In genomic region chr17:56727659-56728058, GRCm38 (mm10) we compare ENCODE assay signal across 9 mouse cellular contexts. TPM values are rescaled to one million over a fixed set of nuclear protein-coding genes. Genes with fewer than 3 reads are reported as not detected.
DNase-seq lines count a peak whose midpoint lies in the region; ATAC-seq and TF ChIP-seq lines count a peak whose summit lies in the region.
"Had no signal": no experiment of that assay in that cellular context is flagged by ENCODE, and none has a peak within 500 bp of the region (broad histone marks: within the 10 kb centered on the region; RNA-seq: fewer than 3 reads in every experiment).

No protein-coding gene starts in this region.

- H3K9me3 ChIP-seq in heart, embryonic 10.5 days = no peaks in the 10 kb centered on the region
- H3K9me3 ChIP-seq in midbrain, embryonic 10.5 days (replicated peaks) = no peaks in the 10 kb centered on the region
- H3K9me3 ChIP-seq in midbrain, embryonic 11.5 days (ENCODE audit: control insufficient read depth, low read length) = no peaks in the 10 kb centered on the region
- no peaks in the 10 kb centered on the region for H3K9me3 ChIP-seq in intestine, embryonic 15.5 days
- H3K9me3 ChIP-seq in stomach, postnatal 0 days (ENCODE audit: control insufficient read depth, low read length) = no peaks in the 10 kb centered on the region
- no peaks in the 10 kb centered on the region for H3K9me3 ChIP-seq in midbrain, embryonic 14.5 days (ENCODE audit: control insufficient read depth, low read length)
- H3K9me3 ChIP-seq: midbrain, embryonic 12.5 days had no signal

- ATAC-seq in midbrain, embryonic 11.5 days (ENCODE audit: low FRiP score) = no peak
- ATAC-seq in intestine, embryonic 15.5 days = peak; percentile 71
- no peak for ATAC-seq in stomach, postnatal 0 days (ENCODE audit: low FRiP score, low TSS enrichment)
- ATAC-seq in midbrain, embryonic 14.5 days (ENCODE audit: low FRiP score, low TSS enrichment) = no peak

- WGBS in heart, embryonic 10.5 days = 6% methylated on average over 12 of the region's 12 CpGs
- 13% methylated on average over 12 of the region's 12 CpGs for WGBS in midbrain, embryonic 10.5 days
- WGBS in midbrain, embryonic 11.5 days = 12% methylated on average over 12 of the region's 12 CpGs
- 11% methylated on average over 12 of the region's 12 CpGs for WGBS in intestine, embryonic 15.5 days
- WGBS in stomach, postnatal 0 days = 11% methylated on average over 12 of the region's 12 CpGs
- 14% methylated on average over 12 of the region's 12 CpGs for WGBS in midbrain, embryonic 14.5 days

- DNase-seq in heart, embryonic 10.5 days (ENCODE audit: low spot score) = peak; percentile 87
- DNase-seq in heart, postnatal 25 days (ENCODE audit: low spot score) = no peak
- no peak for DNase-seq in midbrain, embryonic 10.5 days (ENCODE audit: low spot score)
- no peak for DNase-seq in midbrain, embryonic 11.5 days (ENCODE audit: low spot score, missing footprints)
- no peak for DNase-seq in stomach, postnatal 0 days (ENCODE audit: low spot score)
- DNase-seq in midbrain, embryonic 14.5 days = no peak
- no peak for DNase-seq in cerebellum, adult 9-10 months

- intact Hi-C loops in heart, postnatal 25 days (cut with DNase I) = no loop called here

- H3K4me1 ChIP-seq in heart, embryonic 10.5 days = peaks cover 28% of the 10 kb centered on the region
- H3K4me1 ChIP-seq in midbrain, embryonic 10.5 days = peaks cover 26% of the 10 kb centered on the region
- H3K4me1 ChIP-seq in midbrain, embryonic 11.5 days (ENCODE audit: control insufficient read depth, insufficient read depth, low read length) = no peaks in the 10 kb centered on the region; the same call in 1 of the 2 replicates
- H3K4me1 ChIP-seq in intestine, embryonic 15.5 days (replicated peaks) = peaks cover 30% of the 10 kb centered on the region
- H3K4me1 ChIP-seq in stomach, postnatal 0 days (replicated peaks; ENCODE audit: control insufficient read depth, insufficient read depth) = peaks cover 3% of the 10 kb centered on the region; the same call in 1 of the 2 replicates
- H3K4me1 ChIP-seq in midbrain, embryonic 14.5 days (ENCODE audit: control insufficient read depth, insufficient read depth, low read length) = no peaks in the 10 kb centered on the region

- H3K27ac ChIP-seq in heart, embryonic 10.5 days = peak overlapping the region; percentile 37
- H3K27ac ChIP-seq in midbrain, embryonic 10.5 days (replicated peaks) = 0 out of 2 replicates have a peak overlapping the region, but pooled peaks have one; percentile 4
- no peak overlapping the region for H3K27ac ChIP-seq in midbrain, embryonic 11.5 days (ENCODE audit: low read depth, low read length)
- H3K27ac ChIP-seq in intestine, embryonic 15.5 days = peak overlapping the region; percentile 48
- H3K27ac ChIP-seq in stomach, postnatal 0 days (replicated peaks) = peak overlapping the region; percentile 65
- H3K27ac ChIP-seq in midbrain, embryonic 14.5 days (replicated peaks; ENCODE audit: low read depth, low read length) = no peak overlapping the region
- H3K27ac ChIP-seq: midbrain, embryonic 12.5 days had no signal

- TF ChIP-seq EP300 in stomach, postnatal 0 days (optimal IDR thresholded peaks at IDR 0.05) = no peak

- TF ChIP-seq CTCF in stomach, postnatal 0 days (IDR thresholded peaks at IDR 0.05; ENCODE audit: low read depth) = no peak

- no peak overlapping the region for H3K9ac ChIP-seq in midbrain, embryonic 11.5 days (ENCODE audit: low read length)
- no peak overlapping the region for H3K9ac ChIP-seq in intestine, embryonic 15.5 days
- peak overlapping the region; percentile 18; the same call in 1 of the 2 replicates for H3K9ac ChIP-seq in stomach, postnatal 0 days (ENCODE audit: low read length)
- no peak overlapping the region; the same call in 1 of the 2 replicates for H3K9ac ChIP-seq in midbrain, embryonic 14.5 days (replicated peaks; ENCODE audit: low read length)
- H3K9ac ChIP-seq: midbrain, embryonic 12.5 days had no signal

- H3K36me3 ChIP-seq in heart, embryonic 10.5 days = peaks cover 25% of the 10 kb centered on the region
- H3K36me3 ChIP-seq in midbrain, embryonic 10.5 days = peaks cover 24% of the 10 kb centered on the region
- H3K36me3 ChIP-seq in midbrain, embryonic 11.5 days (ENCODE audit: control insufficient read depth, insufficient read depth, low read length) = peaks cover 4% of the 10 kb centered on the region
- H3K36me3 ChIP-seq in intestine, embryonic 15.5 days = 0 out of 2 replicates have a peak, but pooled peaks cover 5% of the 10 kb centered on the region
- H3K36me3 ChIP-seq in stomach, postnatal 0 days (ENCODE audit: control insufficient read depth, insufficient read depth, low read length) = no peaks in the 10 kb centered on the region; the same call in 1 of the 2 replicates
- peaks cover 14% of the 10 kb centered on the region for H3K36me3 ChIP-seq in midbrain, embryonic 14.5 days (ENCODE audit: control insufficient read depth, insufficient read depth, low read length)

- H3K27me3 ChIP-seq in heart, embryonic 10.5 days (ENCODE audit: insufficient read depth, poor library complexity, severe bottlenecking) = peaks cover 27% of the 10 kb centered on the region; the same call in 1 of the 2 replicates
- H3K27me3 ChIP-seq in midbrain, embryonic 10.5 days (ENCODE audit: low read depth, poor library complexity, severe bottlenecking) = no peaks in the 10 kb centered on the region
- H3K27me3 ChIP-seq in midbrain, embryonic 11.5 days (ENCODE audit: control insufficient read depth, insufficient read depth, low read length) = no peaks in the 10 kb centered on the region
- no peaks in the 10 kb centered on the region for H3K27me3 ChIP-seq in intestine, embryonic 15.5 days (replicated peaks)
- H3K27me3 ChIP-seq in stomach, postnatal 0 days (ENCODE audit: control insufficient read depth, insufficient read depth, low read length) = no peaks in the 10 kb centered on the region
- H3K27me3 ChIP-seq in midbrain, embryonic 14.5 days (ENCODE audit: control insufficient read depth, insufficient read depth, low read length) = no peaks in the 10 kb centered on the region
- H3K27me3 ChIP-seq: midbrain, embryonic 12.5 days had no signal

- H3K4me2 ChIP-seq in midbrain, embryonic 11.5 days = no peak overlapping the region
- H3K4me2 ChIP-seq in intestine, embryonic 15.5 days (replicated peaks) = peak overlapping the region; percentile 42
- H3K4me2 ChIP-seq in stomach, postnatal 0 days (replicated peaks; ENCODE audit: low read depth) = 0 out of 2 replicates have a peak overlapping the region, but pooled peaks have one; percentile 3
- H3K4me2 ChIP-seq in midbrain, embryonic 14.5 days (ENCODE audit: low read length) = no peak overlapping the region
- H3K4me2 ChIP-seq: midbrain, embryonic 12.5 days had no signal

- H3K4me3 ChIP-seq in heart, embryonic 10.5 days = peak overlapping the region; percentile 27
- no peak overlapping the region for H3K4me3 ChIP-seq in midbrain, embryonic 10.5 days
- no peak overlapping the region for H3K4me3 ChIP-seq in midbrain, embryonic 11.5 days (ENCODE audit: low read depth, low read length)
- H3K4me3 ChIP-seq in intestine, embryonic 15.5 days (replicated peaks) = no peak overlapping the region
- no peak overlapping the region for H3K4me3 ChIP-seq in stomach, postnatal 0 days (ENCODE audit: low read depth, low read length)
- H3K4me3 ChIP-seq in midbrain, embryonic 14.5 days (replicated peaks; ENCODE audit: low read depth, low read length) = no peak overlapping the region
- H3K4me3 ChIP-seq: midbrain, embryonic 12.5 days had no signal

RNA-seq across cellular contexts. Expression of gene Vmac, which starts 9.8 kb away (rescaled TPM):
- polyA plus RNA-seq in heart, embryonic 10.5 days (2016; fragmentation: Nextera tagmentation; extraction: Ambion mirVana) = 10.2 and 12.7 TPM in 2 replicates
- total RNA-seq in heart, postnatal 25 days (2021) = 1 to 10 TPM; 5.0 to 5.2 TPM
- 12.0 and 16.5 TPM in 2 replicates for polyA plus RNA-seq in midbrain, embryonic 10.5 days (2016; fragmentation: Nextera tagmentation; extraction: Ambion mirVana)
- polyA plus RNA-seq in midbrain, embryonic 11.5 days (2014; fragmentation: Nextera tagmentation; extraction: Ambion mirVana) = 13.1 and 15.0 TPM in 2 replicates
- polyA plus RNA-seq in intestine, embryonic 15.5 days (2015; fragmentation: Nextera tagmentation; extraction: Ambion mirVana) = 14.3 and 15.2 TPM in 2 replicates
- polyA plus RNA-seq in stomach, postnatal 0 days (2015; fragmentation: Nextera tagmentation; extraction: Ambion mirVana) = 19.0 and 22.8 TPM in 2 replicates
- 17.6 and 18.5 TPM in 2 replicates for polyA plus RNA-seq in midbrain, embryonic 14.5 days (2014; fragmentation: Nextera tagmentation; extraction: Ambion mirVana)

RNA-seq across cellular contexts. Expression of gene Ndufa11, which starts 10.1 kb away (rescaled TPM):
- 518 and 632 TPM in 2 replicates for polyA plus RNA-seq in heart, embryonic 10.5 days (2016; fragmentation: Nextera tagmentation; extraction: Ambion mirVana)
- total RNA-seq in heart, postnatal 25 days (2021) = 100 to 1,000 TPM; 913 to 934 TPM
- polyA plus RNA-seq in midbrain, embryonic 10.5 days (2016; fragmentation: Nextera tagmentation; extraction: Ambion mirVana) = 385 and 393 TPM in 2 replicates
- 323 and 337 TPM in 2 replicates for polyA plus RNA-seq in midbrain, embryonic 11.5 days (2014; fragmentation: Nextera tagmentation; extraction: Ambion mirVana)
- polyA plus RNA-seq in intestine, embryonic 15.5 days (2015; fragmentation: Nextera tagmentation; extraction: Ambion mirVana) = 471 and 522 TPM in 2 replicates
- 584 and 595 TPM in 2 replicates for polyA plus RNA-seq in stomach, postnatal 0 days (2015; fragmentation: Nextera tagmentation; extraction: Ambion mirVana)
- polyA plus RNA-seq in midbrain, embryonic 14.5 days (2014; fragmentation: Nextera tagmentation; extraction: Ambion mirVana) = 478 and 643 TPM in 2 replicates

RNA-seq across cellular contexts. Expression of gene Nrtn, which starts 29.7 kb away (rescaled TPM):
- polyA plus RNA-seq in heart, embryonic 10.5 days (2016; fragmentation: Nextera tagmentation; extraction: Ambion mirVana) = 3.3 and 7.4 TPM in 2 replicates
- 10 to 100 TPM; 25.7 to 28.8 TPM for total RNA-seq in heart, postnatal 25 days (2021)
- 4.1 and 5.6 TPM in 2 replicates for polyA plus RNA-seq in midbrain, embryonic 10.5 days (2016; fragmentation: Nextera tagmentation; extraction: Ambion mirVana)
- polyA plus RNA-seq in midbrain, embryonic 11.5 days (2014; fragmentation: Nextera tagmentation; extraction: Ambion mirVana) = 7.4 and 9.1 TPM in 2 replicates
- polyA plus RNA-seq in intestine, embryonic 15.5 days (2015; fragmentation: Nextera tagmentation; extraction: Ambion mirVana) = 9.9 and 10.7 TPM in 2 replicates
- 32.4 and 37.9 TPM in 2 replicates for polyA plus RNA-seq in stomach, postnatal 0 days (2015; fragmentation: Nextera tagmentation; extraction: Ambion mirVana)
- polyA plus RNA-seq in midbrain, embryonic 14.5 days (2014; fragmentation: Nextera tagmentation; extraction: Ambion mirVana) = 4.4 and 7.3 TPM in 2 replicates

RNA-seq across cellular contexts. Expression of gene Dus3l, which starts 36.9 kb away (rescaled TPM):
- polyA plus RNA-seq in heart, embryonic 10.5 days (2016; fragmentation: Nextera tagmentation; extraction: Ambion mirVana) = 39.6 and 41.4 TPM in 2 replicates
- total RNA-seq in heart, postnatal 25 days (2021) = 10 to 100 TPM; 18.3 to 18.8 TPM
- 44.7 and 45.6 TPM in 2 replicates for polyA plus RNA-seq in midbrain, embryonic 10.5 days (2016; fragmentation: Nextera tagmentation; extraction: Ambion mirVana)
- polyA plus RNA-seq in midbrain, embryonic 11.5 days (2014; fragmentation: Nextera tagmentation; extraction: Ambion mirVana) = 31.5 and 34.6 TPM in 2 replicates
- polyA plus RNA-seq in intestine, embryonic 15.5 days (2015; fragmentation: Nextera tagmentation; extraction: Ambion mirVana) = 38.7 and 42.8 TPM in 2 replicates
- 22.9 and 24.4 TPM in 2 replicates for polyA plus RNA-seq in stomach, postnatal 0 days (2015; fragmentation: Nextera tagmentation; extraction: Ambion mirVana)
- 72.8 and 73.7 TPM in 2 replicates for polyA plus RNA-seq in midbrain, embryonic 14.5 days (2014; fragmentation: Nextera tagmentation; extraction: Ambion mirVana)

RNA-seq across cellular contexts. Expression of gene Prr22, which starts 42.4 kb away (rescaled TPM):
- 1.3 and 2.1 TPM in 2 replicates for polyA plus RNA-seq in heart, embryonic 10.5 days (2016; fragmentation: Nextera tagmentation; extraction: Ambion mirVana)
- under 1 TPM; 0.13 to 0.22 TPM for total RNA-seq in heart, postnatal 25 days (2021)
- polyA plus RNA-seq in midbrain, embryonic 10.5 days (2016; fragmentation: Nextera tagmentation; extraction: Ambion mirVana) = 1.5 and 2.2 TPM in 2 replicates
- 0.54 and 1.0 TPM in 2 replicates for polyA plus RNA-seq in midbrain, embryonic 11.5 days (2014; fragmentation: Nextera tagmentation; extraction: Ambion mirVana)
- polyA plus RNA-seq in intestine, embryonic 15.5 days (2015; fragmentation: Nextera tagmentation; extraction: Ambion mirVana) = 1.2 and 1.6 TPM in 2 replicates
- polyA plus RNA-seq in stomach, postnatal 0 days (2015; fragmentation: Nextera tagmentation; extraction: Ambion mirVana) = 0.38 and 0.65 TPM in 2 replicates
- polyA plus RNA-seq in midbrain, embryonic 14.5 days (2014; fragmentation: Nextera tagmentation; extraction: Ambion mirVana) = 0.63 and 0.78 TPM in 2 replicates

Comparison
In these comparisons a context has a peak if more than half of its experiments do, and no peak if none do; other contexts are left out.
1. H3K27ac ChIP-seq: peak in heart, embryonic 10.5 days (single experiment), midbrain, embryonic 10.5 days (single experiment), intestine, embryonic 15.5 days (single experiment) and stomach, postnatal 0 days (single experiment); none in midbrain, embryonic 11.5 days (single experiment) and midbrain, embryonic 14.5 days (single experiment).
2. H3K4me2 ChIP-seq: peak in intestine, embryonic 15.5 days (single experiment) and stomach, postnatal 0 days (single experiment); none in midbrain, embryonic 11.5 days (single experiment) and midbrain, embryonic 14.5 days (single experiment).